Mouse (Mus musculus) gastrocnemius, adult 2 months (tissue): ENCODE measurements around the gene Nectin4. TPM values are rescaled to one million over a fixed set of nuclear protein-coding genes. Genes with fewer than 3 reads are reported as not detected.

Source experiments
- DNase-seq: peaks from one replicate; pipeline ENCODE4 v3.0.0; 2022
- H3K27ac ChIP-seq: fragments of 200-600 bp; 2 replicates; pipeline ENCODE4 v1.8.1; 2022; ENCODE audit warnings: mild to moderate bottlenecking
- H3K4me3 ChIP-seq: fragments of 200-600 bp; 2 replicates; pipeline ENCODE4 v1.8.1; 2022; ENCODE audit warnings: mild to moderate bottlenecking, moderate library complexity
- CTCF ChIP-seq: fragments of 200-600 bp; IDR thresholded peaks from 2 replicates; pipeline ENCODE4 v1.8.1; 2022; ENCODE audit warnings: antibody characterized with exemption, mild to moderate bottlenecking, moderate library complexity
- intact Hi-C: fragments of 180-260 bp; cut with DNase I; formaldehyde crosslinking; loops from one replicate; pipeline ENCODE4 v1.15.1; 2025
- total RNA-seq, 2 experiments: library from RNA; stranded (reverse); gene quantifications; 2 replicates each; pipeline ENCODE4 v1.2.3; 2021

The Nectin4 gene
- total RNA-seq, 2 experiments from 2014 or later: 0.06 TPM; not detected in 1

DNA sequence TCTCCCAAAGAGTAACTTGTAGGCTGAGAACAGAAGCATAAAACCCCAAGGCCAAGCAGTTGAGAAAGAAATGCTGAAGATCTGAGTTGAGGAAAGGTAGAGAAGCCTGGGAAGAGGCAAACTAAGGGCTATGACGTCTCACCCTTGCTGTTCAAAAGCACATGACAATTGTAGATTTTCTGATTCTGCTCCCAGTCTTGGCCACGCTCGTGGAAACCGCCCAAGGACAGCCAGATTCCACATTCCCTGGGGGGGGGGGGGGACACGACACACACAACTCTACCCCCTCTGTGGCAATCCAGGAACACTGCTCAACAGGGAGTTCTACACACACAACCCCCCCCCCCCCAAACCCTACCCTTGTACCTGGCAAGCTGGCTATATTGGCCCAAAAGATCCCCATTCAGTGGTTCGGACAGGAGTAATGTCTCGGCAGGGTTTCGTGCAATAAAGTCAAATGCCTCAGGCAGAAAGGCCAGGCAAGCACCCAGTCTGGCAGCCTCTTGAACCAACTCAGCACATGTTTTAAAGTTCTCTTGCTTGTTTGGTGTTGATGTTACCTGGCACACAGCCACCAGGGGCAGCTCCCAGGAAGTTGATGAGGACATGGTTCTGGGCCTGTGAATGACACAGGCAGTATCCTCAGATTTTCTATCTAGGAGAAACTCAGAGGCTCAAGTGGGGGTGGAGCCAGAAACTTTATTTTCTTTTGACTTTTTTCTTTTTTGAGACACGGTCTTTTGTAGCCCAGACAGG lies 25.8 kb upstream of the Nectin4 start:
- no peak for TF ChIP-seq CTCF
- Histone ChIP-seq H3K27ac (peak overlapping the region; percentile 94), H3K4me3 (peak overlapping the region; percentile 85)
- peak; percentile 65 for DNase-seq
- intact Hi-C loops: loop anchor here (10.0 kb wide), 1 partner anchor 229 kb away; the partner anchor contains the start of gene Cfap126

DNA sequence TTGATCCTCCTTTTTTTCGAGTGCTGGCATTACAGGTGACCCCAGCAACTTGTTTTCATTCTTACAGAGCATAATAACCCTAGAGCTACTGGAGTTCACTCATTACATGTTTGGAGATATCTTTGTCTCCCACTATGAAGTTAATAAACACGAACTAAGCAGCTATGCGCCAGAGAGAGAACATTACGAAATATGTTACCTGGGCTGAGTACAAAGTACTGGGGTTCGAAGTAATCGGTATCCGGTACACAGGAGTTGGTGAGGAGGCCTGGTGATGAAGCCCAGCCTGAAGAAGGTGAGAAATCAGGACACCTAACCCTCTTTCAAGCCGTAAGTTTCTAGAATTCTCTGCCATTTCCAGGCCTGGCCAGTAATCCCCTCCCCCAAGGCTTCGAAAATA lies 25.2 kb upstream of the Nectin4 start:
- no peak for TF ChIP-seq CTCF
- no peak for DNase-seq
- H3K27ac ChIP-seq: peak overlapping the region; percentile 94
- intact Hi-C loops: loop anchor here (1.0 to 10.0 kb wide), 2 partner anchors 15 to 230 kb away; partner anchors contain the start of genes Cfap126 and Dedd
- peak overlapping the region; percentile 85 for H3K4me3 ChIP-seq

- TF ChIP-seq CTCF: no peak
- peak; percentile 95 for DNase-seq
- Histone ChIP-seq H3K4me3 (peak within 1 kb of the TSS; percentile 85), H3K27ac (peak within 1 kb of the TSS; percentile 94)
- intact Hi-C loops: loop anchor here (1.0 to 10.0 kb wide), 2 partner anchors 16 to 231 kb away; partner anchors contain the start of genes Cfap126 and Dedd
These were observed 24.4 kb upstream of the Nectin4 start, which contains the start of the genes Nit1 and Pfdn2 for GRCm38 (mm10) chr1:171345225-171346094. Nit1 (minus strand) TSS chr1:171345646. Pfdn2 (plus strand) TSS chr1:171345670.

DNA sequence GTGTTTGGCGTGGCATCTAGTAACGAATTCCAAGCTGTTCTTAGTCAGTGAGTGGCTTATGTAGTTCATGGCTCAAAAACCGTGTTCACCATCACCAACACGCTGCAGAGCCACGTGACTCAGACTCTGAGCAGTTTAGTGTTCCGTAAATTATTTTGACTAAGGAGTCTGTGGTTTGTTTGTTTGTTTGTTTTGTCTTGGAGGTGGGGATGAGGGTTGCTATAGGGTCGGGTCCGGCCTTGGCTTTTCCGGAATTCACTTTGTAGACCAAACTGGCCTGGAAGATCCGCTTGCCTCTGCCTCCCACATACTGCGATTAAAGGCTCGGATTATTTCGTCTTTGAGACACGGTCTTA lies 23.8 kb upstream of the Nectin4 start:
- no peak for TF ChIP-seq CTCF
- peak overlapping the region; percentile 85 for H3K4me3 ChIP-seq
- no peak for DNase-seq
- intact Hi-C loops: loop anchor here (10.0 kb wide), 1 partner anchor 231 kb away; the partner anchor contains the start of gene Cfap126
- H3K27ac ChIP-seq: peak overlapping the region; percentile 94

- no peak for TF ChIP-seq CTCF
- peak; percentile 55 for DNase-seq
- peak overlapping the region; percentile 45 for H3K4me3 ChIP-seq
- H3K27ac ChIP-seq: peak overlapping the region; percentile 82
- intact Hi-C loops: loop anchor here (10.0 kb wide), 1 partner anchor 234 kb away; the partner anchor contains the start of gene Cfap126
These were observed 21.2 kb upstream of the Nectin4 start for GRCm38 (mm10) chr1:171348665-171349064.

DNA sequence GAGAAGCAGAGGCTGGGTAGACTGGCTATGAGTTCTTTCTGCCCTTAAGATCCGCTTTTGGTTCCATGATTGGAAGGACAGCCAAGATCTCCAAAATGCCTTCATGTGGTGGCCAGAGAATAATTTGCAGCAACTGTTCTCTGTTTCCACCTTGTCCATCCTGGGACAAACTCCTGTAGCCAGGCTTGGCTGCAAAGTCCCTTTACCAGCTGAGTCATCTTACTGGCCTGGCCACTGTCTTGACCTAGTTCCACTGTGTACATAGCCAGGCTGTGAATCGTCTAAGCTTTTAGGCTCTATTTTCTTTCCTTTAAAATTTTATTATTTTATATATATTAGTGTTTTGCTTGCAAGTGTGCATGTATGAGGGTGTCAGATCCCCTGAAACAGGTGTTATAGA lies 20.7 kb upstream of the Nectin4 start:
- peak; percentile 60 for DNase-seq
- peak overlapping the region; percentile 45 for H3K4me3 ChIP-seq
- H3K27ac ChIP-seq: peak overlapping the region; percentile 82
- TF ChIP-seq CTCF: no peak
- intact Hi-C loops: loop anchor here (10.0 kb wide), 1 partner anchor 234 kb away; the partner anchor contains the start of gene Cfap126

DNA sequence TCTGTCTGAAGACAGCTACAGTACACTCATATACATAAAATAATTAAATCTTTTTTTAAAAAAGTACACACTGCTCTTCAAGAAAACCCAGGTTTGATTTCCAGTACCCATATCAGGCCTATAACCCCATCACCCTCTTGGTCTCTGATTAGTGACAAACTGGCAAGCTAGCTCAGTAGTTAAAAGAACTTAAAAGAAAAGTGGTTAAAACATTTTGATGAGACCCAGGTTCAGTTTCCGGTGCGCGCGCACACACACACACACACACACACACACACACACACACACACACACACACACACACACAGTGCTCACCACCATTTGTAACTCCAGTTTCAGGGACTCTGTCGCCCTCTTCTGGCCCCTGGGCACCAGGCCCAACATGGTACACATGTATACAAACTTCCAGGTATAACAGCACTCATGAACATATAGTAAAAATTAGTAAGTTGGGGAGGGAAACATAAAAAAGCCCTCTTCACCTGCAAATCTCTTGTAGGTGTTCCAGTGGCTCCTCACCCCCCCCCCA lies 14.0 kb upstream of the Nectin4 start:
- intact Hi-C loops: no loop called here
- Histone ChIP-seq H3K4me3 (no peak overlapping the region), H3K27ac (no peak overlapping the region)
- peak; percentile 37 for DNase-seq
- TF ChIP-seq CTCF: peak; percentile 39

DNA sequence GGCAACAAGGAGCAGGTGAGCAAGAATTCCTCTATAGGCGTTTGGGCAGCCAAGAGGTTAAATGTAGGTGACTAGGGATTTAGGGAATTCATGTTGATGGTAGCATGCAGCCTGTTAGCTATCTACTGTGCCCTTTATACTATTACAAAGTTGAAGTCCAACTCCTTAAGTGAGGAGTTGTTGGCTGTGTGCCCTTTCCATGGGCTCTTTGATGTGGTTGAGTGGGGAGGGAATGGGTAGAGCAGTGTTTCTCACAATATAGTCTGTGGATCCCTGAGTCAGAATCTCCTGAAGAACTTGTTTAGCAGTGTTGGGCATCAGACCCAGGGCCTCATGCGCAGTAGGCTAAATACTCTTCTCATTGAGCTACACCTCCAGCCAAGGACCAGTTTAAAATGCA lies 13.1 kb upstream of the Nectin4 start:
- Histone ChIP-seq H3K4me3 (no peak overlapping the region), H3K27ac (no peak overlapping the region)
- intact Hi-C loops: no loop called here
- TF ChIP-seq CTCF: no peak
- DNase-seq: no peak

DNA sequence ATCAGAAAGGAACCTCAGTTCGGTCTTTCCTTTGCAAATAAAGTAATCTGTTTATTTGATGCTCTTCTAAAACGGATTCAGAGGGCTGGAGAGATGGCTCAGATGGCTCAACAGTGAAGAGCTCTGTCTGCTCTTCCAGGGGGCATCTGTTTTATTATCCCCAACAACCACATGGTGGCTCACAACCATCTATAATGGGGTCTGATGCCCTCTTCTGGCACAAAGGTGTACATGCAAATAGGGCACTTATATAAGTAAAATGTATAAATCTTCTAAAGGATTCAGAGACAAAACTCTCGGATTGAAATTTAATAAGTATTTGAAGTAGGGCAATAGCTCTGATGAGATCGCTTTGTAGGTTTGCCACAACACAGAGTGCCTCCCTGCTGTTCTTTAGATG lies 11.5 kb upstream of the Nectin4 start:
- H3K4me3 ChIP-seq: no peak overlapping the region
- no peak for DNase-seq
- peak; percentile 65 for TF ChIP-seq CTCF
- intact Hi-C loops: loop anchor here (2.0 kb wide), 1 partner anchor 36 kb away; no protein-coding TSS in a partner anchor
- no peak overlapping the region for H3K27ac ChIP-seq

GRCm38 (mm10) chr1:171360253-171360652 lies 9.6 kb upstream of the Nectin4 start:
- peak; percentile 34 for DNase-seq
- no peak for TF ChIP-seq CTCF
- H3K4me3 ChIP-seq: peak overlapping the region; percentile 72
- H3K27ac ChIP-seq: peak overlapping the region; percentile 77
- intact Hi-C loops: loop anchor here (5.0 to 10.0 kb wide), 3 partner anchors 52 to 205 kb away; partner anchors contain the start of gene Usf1

DNA sequence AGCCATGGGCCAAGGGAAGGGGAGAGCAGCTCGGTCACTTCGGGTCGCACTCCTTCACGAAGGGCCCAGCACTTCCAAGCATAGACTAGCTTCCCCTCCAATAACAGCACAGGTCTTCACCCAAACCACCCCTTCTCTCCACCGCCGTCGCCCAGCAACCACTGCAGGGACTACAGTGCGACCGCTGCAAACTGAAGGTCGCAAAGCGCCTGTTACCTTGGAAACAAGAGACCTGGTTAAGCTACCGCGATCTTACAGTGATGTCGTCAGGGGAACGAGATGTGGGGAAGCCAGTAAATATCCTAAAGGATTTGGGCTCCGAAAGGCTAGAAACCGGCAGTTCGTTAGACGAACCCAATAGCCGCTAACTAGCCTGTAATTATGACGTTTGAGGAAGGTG lies 9.2 kb upstream of the Nectin4 start, which contains the start of gene Klhdc9:
Gene Klhdc9 (minus strand): TSS at position 143 of the 400 bp plus-strand sequence.
- intact Hi-C loops: loop anchor here (5.0 to 10.0 kb wide), 3 partner anchors 52 to 204 kb away; partner anchors contain the start of gene Usf1
- peak within 1 kb of the TSS; percentile 72 for H3K4me3 ChIP-seq
- peak within 1 kb of the TSS; percentile 77 for H3K27ac ChIP-seq
- DNase-seq: peak; percentile 86
- no peak for TF ChIP-seq CTCF
